Mouse (Mus musculus): ENCODE measurements around the gene Gsn. TPM values are rescaled to one million over a fixed set of nuclear protein-coding genes. Genes with fewer than 3 reads are reported as not detected.
A peak's percentile ranks its signal among the peaks of the same experiment; 100 is the strongest.

The Gsn gene
- polyA plus RNA-seq, 1 experiment from 2014 or later, result 118 TPM

- Histone ChIP-seq H3K4me1 (peaks cover 44% of the 10 kb centered on the region), H3K36me3 (no peaks in the 10 kb centered on the region), H3K9ac (peak overlapping the region; percentile 77), H3K9me3 (no peaks in the 10 kb centered on the region), H3K4me2 (replicated peaks) (peak overlapping the region; percentile 91), H3K4me3 (peak overlapping the region; percentile 64), H3K27ac (no peak overlapping the region; the same call in 1 of the 2 replicates), H3K27me3 (peaks cover 27% of the 10 kb centered on the region)
- no peak for ATAC-seq (ENCODE audit: low FRiP score, low read depth)
- 41% methylated on average over 8 of the region's 8 CpGs for WGBS
These were observed 752 bp downstream of the Gsn start for GRCm38 (mm10) chr2:35256932-35257331.

- Histone ChIP-seq H3K4me2 (replicated peaks) (peak overlapping the region; percentile 91), H3K9ac (no peak overlapping the region), H3K9me3 (no peaks in the 10 kb centered on the region), H3K27me3 (peaks cover 27% of the 10 kb centered on the region), H3K4me1 (peaks cover 44% of the 10 kb centered on the region), H3K4me3 (peak overlapping the region; percentile 64), H3K36me3 (no peaks in the 10 kb centered on the region), H3K27ac (no peak overlapping the region)
- ATAC-seq (ENCODE audit: low FRiP score, low read depth), result no peak
- 72% methylated on average over 2 of the region's 2 CpGs for WGBS
These were observed 1.7 kb downstream of the Gsn start for GRCm38 (mm10) chr2:35257886-35258285.

- H3K27me3 ChIP-seq, result peaks cover 22% of the 10 kb centered on the region
These were observed 2.4 kb downstream of the Gsn start for GRCm38 (mm10) chr2:35258590-35258989.

GRCm38 (mm10) chr2:35259338-35260080, 3.3 kb downstream of the Gsn start:
- WGBS, result 36% methylated on average over 13 of the region's 13 CpGs

More at GRCm38 (mm10) chr2:35258590-35258989, 2.4 kb downstream of the Gsn start:
- Histone ChIP-seq H3K4me2 (replicated peaks) (0 out of 2 replicates have a peak overlapping the region, but pooled peaks have one; percentile 91), H3K9ac (no peak overlapping the region), H3K9me3 (no peaks in the 10 kb centered on the region), H3K27ac (no peak overlapping the region), H3K4me3 (no peak overlapping the region), H3K36me3 (no peaks in the 10 kb centered on the region), H3K4me1 (peaks cover 44% of the 10 kb centered on the region)
- whole genome bisulfite sequencing, result 90% methylated on average over 4 of the region's 4 CpGs
- ATAC-seq (ENCODE audit: low FRiP score, low read depth), result no peak

GRCm38 (mm10) chr2:35260291-35260690, 4.1 kb downstream of the Gsn start:
- no peak for ATAC-seq (ENCODE audit: low FRiP score, low read depth)
- H3K4me3 ChIP-seq, result no peak overlapping the region
- H3K9me3 ChIP-seq, result no peaks in the 10 kb centered on the region
- no peaks in the 10 kb centered on the region for H3K36me3 ChIP-seq
- H3K4me1 ChIP-seq, result peaks cover 52% of the 10 kb centered on the region
- 53% methylated on average over 1 of the region's 1 CpGs for WGBS
- H3K27ac ChIP-seq, result peak overlapping the region; percentile 34; the same call in 1 of the 2 replicates
- H3K4me2 ChIP-seq (replicated peaks), result no peak overlapping the region
- H3K9ac ChIP-seq, result no peak overlapping the region
- peaks cover 6% of the 10 kb centered on the region; the same call in 1 of the 2 replicates for H3K27me3 ChIP-seq

More at GRCm38 (mm10) chr2:35259338-35260080, 3.3 kb downstream of the Gsn start:
- H3K9me3 ChIP-seq, result no peaks in the 10 kb centered on the region
- no peaks in the 10 kb centered on the region for H3K36me3 ChIP-seq
- peaks cover 44% of the 10 kb centered on the region for H3K4me1 ChIP-seq
- no peak overlapping the region for H3K9ac ChIP-seq
- no peak overlapping the region for H3K4me3 ChIP-seq
- peak overlapping the region; percentile 91 for H3K4me2 ChIP-seq (replicated peaks)
- H3K27ac ChIP-seq, result peak overlapping the region; percentile 34; the same call in 1 of the 2 replicates
- H3K27me3 ChIP-seq, result peaks cover 14% of the 10 kb centered on the region
- ATAC-seq (ENCODE audit: low FRiP score, low read depth), result no peak

GRCm38 (mm10) chr2:35264095-35264494, 7.9 kb downstream of the Gsn start:
- Histone ChIP-seq H3K36me3 (no peaks in the 10 kb centered on the region), H3K9me3 (no peaks in the 10 kb centered on the region), H3K27ac (no peak overlapping the region), H3K4me1 (peaks cover 51% of the 10 kb centered on the region), H3K9ac (no peak overlapping the region), H3K4me3 (no peak overlapping the region), H3K4me2 (replicated peaks) (no peak overlapping the region), H3K27me3 (peaks cover 17% of the 10 kb centered on the region; the same call in 1 of the 2 replicates)
- WGBS, result 83% methylated on average over 1 of the region's 1 CpGs
- ATAC-seq (ENCODE audit: low FRiP score, low read depth), result no peak

GRCm38 (mm10) chr2:35265296-35265695, 9.1 kb downstream of the Gsn start:
- 7% methylated on average over 8 of the region's 8 CpGs for WGBS
- Histone ChIP-seq H3K4me1 (peaks cover 53% of the 10 kb centered on the region), H3K27ac (peak overlapping the region; percentile 52; the same call in 1 of the 2 replicates), H3K4me2 (replicated peaks) (peak overlapping the region; percentile 53), H3K36me3 (no peaks in the 10 kb centered on the region), H3K4me3 (no peak overlapping the region), H3K9me3 (no peaks in the 10 kb centered on the region), H3K27me3 (peaks cover 17% of the 10 kb centered on the region; the same call in 1 of the 2 replicates), H3K9ac (peak overlapping the region; percentile 31; the same call in 1 of the 2 replicates)
- peak; percentile 85 for ATAC-seq (ENCODE audit: low FRiP score, low read depth)

GRCm38 (mm10) chr2:35265775-35266174, 9.6 kb downstream of the Gsn start:
- no peak overlapping the region for H3K4me3 ChIP-seq
- peak overlapping the region; percentile 33; the same call in 1 of the 2 replicates for H3K27ac ChIP-seq
- peaks cover 57% of the 10 kb centered on the region for H3K4me1 ChIP-seq
- H3K9me3 ChIP-seq, result no peaks in the 10 kb centered on the region
- H3K27me3 ChIP-seq, result peaks cover 17% of the 10 kb centered on the region; the same call in 1 of the 2 replicates
- ATAC-seq (ENCODE audit: low FRiP score, low read depth), result peak; percentile 18; the same call in 1 of the 2 replicates
- H3K4me2 ChIP-seq (replicated peaks), result peak overlapping the region; percentile 53
- 60% methylated on average over 8 of the region's 8 CpGs for WGBS
- 0 out of 2 replicates have a peak overlapping the region, but pooled peaks have one; percentile 31 for H3K9ac ChIP-seq
- H3K36me3 ChIP-seq, result no peaks in the 10 kb centered on the region

GRCm38 (mm10) chr2:35266251-35266905, 10.2 kb downstream of the Gsn start:
- WGBS, result 72% methylated on average over 9 of the region's 9 CpGs
- H3K4me2 ChIP-seq (replicated peaks), result no peak overlapping the region; the same call in 1 of the 2 replicates
- ATAC-seq (ENCODE audit: low FRiP score, low read depth), result no peak
- H3K4me1 ChIP-seq, result peaks cover 57% of the 10 kb centered on the region
- H3K9me3 ChIP-seq, result no peaks in the 10 kb centered on the region
- H3K4me3 ChIP-seq, result no peak overlapping the region
- no peak overlapping the region for H3K9ac ChIP-seq
- H3K36me3 ChIP-seq, result no peaks in the 10 kb centered on the region
- H3K27ac ChIP-seq, result no peak overlapping the region
- H3K27me3 ChIP-seq, result peaks cover 17% of the 10 kb centered on the region; the same call in 1 of the 2 replicates

GRCm38 (mm10) chr2:35267156-35267875, 11.1 kb downstream of the Gsn start:
- 75% methylated on average over 13 of the region's 13 CpGs for WGBS
- Histone ChIP-seq H3K4me1 (peaks cover 64% of the 10 kb centered on the region), H3K9ac (no peak overlapping the region), H3K4me3 (no peak overlapping the region), H3K4me2 (replicated peaks) (no peak overlapping the region), H3K36me3 (no peaks in the 10 kb centered on the region), H3K27me3 (peaks cover 17% of the 10 kb centered on the region; the same call in 1 of the 2 replicates), H3K9me3 (no peaks in the 10 kb centered on the region), H3K27ac (no peak overlapping the region)
- no peak for ATAC-seq (ENCODE audit: low FRiP score, low read depth)

- 78% methylated on average over 10 of the region's 10 CpGs for WGBS
- no peaks in the 10 kb centered on the region for H3K36me3 ChIP-seq
- no peak overlapping the region for H3K4me2 ChIP-seq (replicated peaks)
- no peak for ATAC-seq (ENCODE audit: low FRiP score, low read depth)
- H3K9me3 ChIP-seq, result no peaks in the 10 kb centered on the region
- H3K27ac ChIP-seq, result no peak overlapping the region
- H3K9ac ChIP-seq, result no peak overlapping the region
- no peak overlapping the region for H3K4me3 ChIP-seq
- peaks cover 69% of the 10 kb centered on the region for H3K4me1 ChIP-seq
- H3K27me3 ChIP-seq, result peaks cover 17% of the 10 kb centered on the region; the same call in 1 of the 2 replicates
These were observed 11.8 kb downstream of the Gsn start for GRCm38 (mm10) chr2:35267876-35268566.
